Mouse (Mus musculus): ENCODE measurements around the gene Zfp710.
"Not testable (repeated sequence)": the region's sequence is repeated elsewhere in the genome, so short reads cannot be mapped to it uniquely, and the experiment has no call there.

Gene Zfp710

GRCm38 (mm10) chr7:80026990-80027635 is 2.5 kb downstream of the Zfp710 start:
- DNase-seq, result peak; percentile 85 to 90

- DNase-seq, result peak; percentile 50 to 54
Observed at GRCm38 (mm10) chr7:80027636-80028417, 3.2 kb downstream of the Zfp710 start.

DNA sequence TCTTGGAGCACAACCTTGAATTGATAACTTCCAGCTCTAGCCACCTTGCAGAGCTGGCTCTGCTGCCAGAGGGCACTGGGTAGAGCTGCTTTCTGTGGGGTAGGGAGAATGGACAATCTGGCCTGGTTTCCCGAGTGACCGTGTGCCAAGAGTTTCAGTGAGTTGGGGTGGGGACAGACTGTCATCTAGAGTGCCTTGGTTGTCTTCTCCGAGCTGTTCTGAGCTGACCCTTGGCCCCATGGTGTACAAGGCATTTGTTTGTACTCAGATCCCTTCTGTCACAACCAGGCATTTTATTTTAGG is 3.8 kb downstream of the Zfp710 start:
- peak; percentile 31 to 41 for DNase-seq

GRCm38 (mm10) chr7:80030009-80030408 is 5.4 kb downstream of the Zfp710 start:
- no peak for DNase-seq

GRCm38 (mm10) chr7:80030486-80030885 is 5.9 kb downstream of the Zfp710 start:
- no peak for DNase-seq

DNA sequence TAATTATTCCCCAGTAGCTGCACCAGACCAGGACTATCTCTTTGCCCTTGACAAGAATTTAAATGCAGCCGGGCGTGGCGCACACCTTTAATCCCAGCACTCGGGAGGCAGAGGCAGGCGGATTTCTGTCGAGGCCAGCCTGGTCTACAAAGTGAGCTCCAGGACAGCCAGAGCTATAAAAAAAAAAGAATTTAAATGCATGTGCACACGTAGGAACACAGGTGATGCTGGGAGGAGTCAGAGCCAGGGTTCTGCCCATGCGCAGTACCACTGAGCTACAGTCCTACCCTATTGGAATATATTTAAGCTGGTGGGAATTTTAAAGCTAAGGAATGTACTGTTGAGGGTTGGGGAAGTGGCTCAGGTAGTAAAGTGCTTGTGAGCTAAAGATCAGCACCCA is 6.4 kb downstream of the Zfp710 start:
- no peak for DNase-seq

- no peak for DNase-seq
Observed at GRCm38 (mm10) chr7:80031478-80031877, 6.9 kb downstream of the Zfp710 start.

GRCm38 (mm10) chr7:80032216-80033052 is 7.8 kb downstream of the Zfp710 start:
- peak in 1 of 2 experiments; percentile 28 for DNase-seq

- DNase-seq, result no peak
Observed at GRCm38 (mm10) chr7:80033064-80033717, 8.6 kb downstream of the Zfp710 start.

DNA sequence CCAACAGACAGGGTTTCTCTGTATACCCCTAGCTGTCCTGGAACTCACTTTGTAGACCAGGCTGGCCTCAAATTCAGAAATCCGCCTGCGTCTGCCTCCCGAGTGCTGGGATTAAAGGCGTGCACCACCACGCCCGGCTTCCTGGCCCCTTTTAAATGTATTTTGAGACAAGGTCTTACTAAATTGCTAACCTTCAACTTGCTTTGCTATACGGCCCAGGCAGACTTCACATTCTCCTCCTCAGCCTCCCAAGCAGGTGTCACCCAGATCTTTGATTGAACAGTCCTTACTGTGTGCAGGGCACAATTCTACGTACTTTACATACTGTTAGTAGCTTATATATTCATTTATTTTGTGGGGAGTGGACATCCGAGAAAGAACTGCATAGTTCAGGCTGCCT is 9.2 kb downstream of the Zfp710 start:
- no peak for DNase-seq

DNA sequence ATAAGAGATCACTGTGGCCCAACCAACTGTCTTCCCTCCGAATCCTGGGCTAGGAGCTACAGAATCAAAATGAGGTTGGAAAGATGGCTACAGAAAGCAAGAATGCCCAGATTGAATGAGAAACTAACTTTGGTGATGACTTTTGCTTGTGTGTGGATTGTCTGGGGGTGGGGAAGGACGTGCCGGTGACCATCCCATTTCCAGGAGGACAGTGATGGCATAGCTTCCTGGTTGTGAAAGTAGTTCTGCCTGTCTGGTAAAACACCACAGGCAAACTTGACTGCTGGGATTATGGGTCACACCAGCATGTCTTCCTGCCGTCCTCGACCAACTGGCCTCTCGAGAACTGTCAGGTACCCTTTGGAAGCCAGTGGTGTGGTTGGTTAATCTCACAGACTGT is 10.5 kb downstream of the Zfp710 start:
- peak in 1 of 2 experiments; percentile 38 for DNase-seq

DNA sequence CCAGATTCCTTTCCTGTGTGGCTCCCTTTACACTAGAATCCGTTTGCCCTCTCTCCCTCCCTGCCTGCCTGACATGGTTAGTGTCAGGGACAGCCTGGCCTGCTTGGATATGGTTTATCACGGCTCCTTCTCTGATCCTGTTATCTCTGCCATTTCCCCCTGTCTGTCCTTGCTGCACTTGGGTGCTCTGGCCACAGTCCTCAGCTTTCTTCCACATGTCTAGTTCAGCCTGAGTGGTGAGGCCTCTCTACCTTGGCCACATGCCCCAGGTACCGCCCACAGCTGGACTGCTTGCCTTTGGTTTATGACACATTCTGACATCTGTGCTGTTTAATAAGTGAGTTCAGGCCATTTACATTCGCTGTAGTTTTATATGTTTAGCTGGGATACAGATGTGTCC is 11.1 kb downstream of the Zfp710 start:
- DNase-seq, result peak; percentile 72 to 76

- DNase-seq, result no peak
Observed at GRCm38 (mm10) chr7:80039699-80040098, 15.1 kb downstream of the Zfp710 start.

DNA sequence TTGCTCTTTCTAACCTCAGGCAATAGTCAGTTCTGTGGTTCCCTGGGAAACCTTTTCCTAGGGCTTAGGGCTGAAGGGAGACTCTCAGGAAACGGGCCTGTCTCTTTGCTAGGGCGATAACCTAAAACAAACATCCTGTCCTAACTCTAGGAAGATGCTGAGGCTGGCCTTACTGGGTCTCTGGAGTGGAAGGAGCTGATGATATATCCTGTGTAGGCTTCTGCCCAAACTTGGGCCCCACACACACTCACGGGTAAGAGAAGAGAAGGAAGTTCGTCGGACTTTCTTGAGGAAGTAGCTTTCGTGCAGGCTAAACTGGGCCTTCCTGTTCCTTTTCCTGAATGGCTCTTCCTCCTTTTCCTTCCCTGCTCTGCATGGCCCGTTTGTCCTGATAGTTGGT is 19.6 kb downstream of the Zfp710 start:
- DNase-seq, result peak; percentile 58 to 70

GRCm38 (mm10) chr7:80047041-80047440 is 22.4 kb downstream of the Zfp710 start:
- no peak for DNase-seq

DNA sequence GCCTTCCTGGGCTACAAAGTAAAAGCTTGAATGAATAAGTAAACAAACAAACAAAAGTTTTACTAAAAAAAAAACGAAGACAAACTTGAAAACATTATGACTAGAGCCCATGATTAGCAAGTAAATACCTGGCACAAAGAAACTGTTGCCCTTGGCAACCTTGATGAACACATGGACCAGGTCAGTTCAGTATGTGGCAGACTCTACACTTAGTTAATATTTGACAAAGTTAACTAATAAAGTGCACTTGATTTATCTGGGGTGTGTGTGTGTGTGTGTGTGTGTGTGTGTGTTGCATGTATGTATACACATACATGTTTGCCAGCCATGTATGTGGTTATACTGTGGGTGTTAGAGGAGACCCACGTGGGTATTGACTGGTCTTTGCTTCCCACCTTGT is 25.1 kb downstream of the Zfp710 start:
- no peak for DNase-seq

- not testable (repeated sequence) for DNase-seq
Observed at GRCm38 (mm10) chr7:80050382-80050781, 25.8 kb downstream of the Zfp710 start.

- DNase-seq, result no peak
Observed at GRCm38 (mm10) chr7:80051835-80052234, 27.2 kb downstream of the Zfp710 start.

GRCm38 (mm10) chr7:80052261-80052660 is 27.6 kb downstream of the Zfp710 start:
- peak; percentile 83 to 86 for DNase-seq

DNA sequence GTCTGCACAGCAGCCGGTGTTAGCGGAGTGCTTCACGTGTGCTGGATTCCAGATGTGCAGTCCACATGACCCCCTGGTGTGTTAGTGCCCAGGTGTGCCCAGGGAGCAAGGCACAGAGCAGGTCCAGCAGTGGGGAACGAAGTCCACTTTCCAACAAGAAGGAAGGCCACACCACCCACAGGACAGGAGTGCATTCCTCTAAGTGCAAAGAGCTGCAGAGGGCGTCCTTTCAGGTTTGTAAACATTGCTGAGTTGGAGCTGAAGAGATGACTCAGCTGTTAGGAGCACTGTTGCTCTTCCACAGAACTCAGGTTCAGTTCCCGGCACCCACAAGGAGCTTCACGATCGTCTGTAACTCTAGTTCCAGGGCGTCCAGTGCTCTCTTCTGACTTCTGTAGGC is 28.5 kb downstream of the Zfp710 start:
- no peak for DNase-seq

DNA sequence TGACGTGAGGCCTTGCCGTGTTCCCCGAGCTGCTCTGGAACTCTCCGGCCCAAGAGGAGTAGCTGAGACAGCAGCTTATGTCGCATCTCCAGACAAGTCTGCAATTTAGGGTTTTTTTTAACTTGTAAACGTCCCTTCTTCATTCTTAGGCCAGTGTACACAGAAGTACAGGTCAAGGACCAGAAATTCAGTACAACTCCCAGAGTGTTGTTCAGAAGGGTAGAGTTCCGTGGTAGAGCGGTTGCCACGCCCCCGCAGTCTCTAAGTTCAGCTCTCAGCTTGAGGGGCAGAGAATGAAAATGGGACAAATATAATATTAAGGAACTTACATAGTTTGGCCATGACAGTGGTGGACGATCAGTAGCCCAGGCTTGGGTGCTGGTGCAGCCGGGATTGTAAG is 31.2 kb downstream of the Zfp710 start:
- no peak for DNase-seq

DNA sequence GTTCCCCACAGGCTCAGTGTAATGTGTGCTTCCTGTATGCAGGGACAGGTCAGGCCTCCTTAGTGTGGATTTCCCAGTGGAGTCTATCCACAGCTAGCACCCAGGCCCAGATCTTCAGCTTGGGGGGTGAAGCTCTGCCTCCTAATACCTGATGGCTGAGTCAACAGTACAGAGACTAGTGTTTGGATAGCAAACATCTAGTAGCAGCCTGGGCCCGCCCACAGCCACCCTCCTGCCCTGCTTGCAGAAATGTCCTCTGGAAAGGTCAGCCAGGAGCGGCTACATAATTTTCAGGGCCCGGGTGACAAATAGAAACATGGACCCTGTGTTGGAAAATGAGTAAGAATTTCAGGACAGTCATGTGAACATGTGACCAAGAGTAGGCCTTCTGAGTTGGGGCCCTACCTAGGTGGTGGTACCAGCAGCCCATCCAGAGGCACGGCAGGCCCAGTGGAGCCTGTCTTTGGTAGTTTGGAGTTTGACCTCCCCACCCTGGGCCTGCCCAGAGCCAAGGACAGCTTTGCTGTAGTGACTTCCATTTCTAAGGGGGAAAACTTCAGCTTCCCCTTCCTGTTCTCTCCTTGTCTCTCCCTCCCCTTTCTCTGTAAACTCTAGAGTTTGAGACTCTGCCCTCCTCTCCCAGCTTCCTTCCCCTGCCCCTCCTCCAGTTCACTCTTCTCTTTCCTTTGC is 32.5 kb downstream of the Zfp710 start:
- DNase-seq, result peak; percentile 72 to 87

- peak in 1 of 2 experiments; percentile 36 for DNase-seq
Observed at GRCm38 (mm10) chr7:80057781-80058180, 33.2 kb downstream of the Zfp710 start.
